Mouse (Mus musculus) bone marrow, adult 2 months (tissue): Measurements from ENCODE around the gene Csnk1d.

ENCODE experiments used
- CTCF ChIP-seq: fragments of 200-500 bp; IDR thresholded peaks from 2 replicates; pipeline ENCODE4 v1.5.1; 2011; ENCODE audit warnings: low read length, control low read depth; ENCODE audit not compliant: control insufficient read depth, insufficient read depth
- POLR2A ChIP-seq: fragments of 200-500 bp; IDR thresholded peaks from 2 replicates; pipeline ENCODE4 v1.6.1; 2011; ENCODE audit warnings: low read depth, mild to moderate bottlenecking, control low read depth, low read length, borderline replicate concordance; ENCODE audit not compliant: control insufficient read depth

DNA sequence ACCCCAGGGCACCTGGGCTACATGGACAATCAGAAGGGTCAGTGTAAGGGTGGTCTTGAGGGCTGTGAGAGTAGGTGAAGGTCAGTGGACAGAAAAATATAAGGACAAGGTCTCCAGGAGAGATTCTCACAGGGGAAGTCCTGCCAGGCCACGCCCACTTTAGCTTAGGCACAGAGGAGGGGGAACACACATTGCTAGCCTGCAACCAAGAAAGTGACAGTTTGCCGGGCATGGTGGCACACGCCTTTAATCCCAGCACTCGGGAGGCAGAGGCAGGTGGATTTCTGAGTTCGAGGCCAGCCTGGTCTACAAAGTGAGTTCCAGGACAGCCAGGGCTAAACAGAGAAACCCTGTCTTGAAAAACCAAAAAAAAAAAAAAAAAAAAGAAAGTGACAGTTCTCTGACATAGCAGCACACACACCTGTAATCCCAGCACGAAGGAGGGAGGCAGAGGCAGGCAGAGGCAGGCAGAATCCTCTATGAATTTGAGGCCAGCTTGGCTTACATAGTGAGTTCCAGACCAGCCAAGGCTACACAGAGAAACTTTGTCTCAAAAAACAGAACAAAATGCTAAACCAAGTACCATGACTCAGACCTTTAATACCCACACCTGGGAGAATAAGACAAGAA lies 51.3 kb downstream of the Csnk1d start:
- no peak for TF ChIP-seq POLR2A
- TF ChIP-seq CTCF = no peak
